Mouse (Mus musculus) forebrain, embryonic 12.5 days (tissue): Measurements from ENCODE around the gene Gm20695. TPM values are rescaled to one million over a fixed set of nuclear protein-coding genes. Genes with fewer than 3 reads are reported as not detected.

ENCODE experiments used
- ATAC-seq: fragments of 200-750 bp; cut with Nextera tagmentation; 2 replicates; pipeline ENCODE4 v1.8.0; 2017; ENCODE audit warnings: moderate TSS enrichment; ENCODE audit not compliant: low FRiP score
- H3K27ac ChIP-seq: fragments of 300-500 bp; sonication (generic); 2 replicates; pipeline ENCODE4 v1.5.1; 2016; ENCODE audit warnings: mild to moderate bottlenecking
- H3K27me3 ChIP-seq: fragments of 300-500 bp; sonication (generic); 2 replicates; pipeline ENCODE4 v1.6.1; 2016; ENCODE audit warnings: mild to moderate bottlenecking
- H3K36me3 ChIP-seq: fragments of 300-500 bp; sonication (generic); replicated peaks from 2 replicates; pipeline ENCODE4 v1.6.1; 2016; ENCODE audit warnings: mild to moderate bottlenecking
- H3K4me1 ChIP-seq: fragments of 300-500 bp; sonication (generic); 2 replicates; pipeline ENCODE4 v1.6.1; 2016
- H3K4me2 ChIP-seq: fragments of 300-500 bp; sonication (generic); 2 replicates; pipeline ENCODE4 v1.6.1; 2016; ENCODE audit warnings: mild to moderate bottlenecking, moderate library complexity
- H3K4me3 ChIP-seq: fragments of 300-500 bp; sonication (generic); replicated peaks from 2 replicates; pipeline ENCODE4 v1.5.1; 2016; ENCODE audit warnings: mild to moderate bottlenecking
- H3K9ac ChIP-seq: fragments of 300-500 bp; sonication (generic); 2 replicates; pipeline ENCODE4 v1.6.1; 2016; ENCODE audit warnings: mild to moderate bottlenecking
- H3K9me3 ChIP-seq: fragments of 300-500 bp; sonication (generic); 2 replicates; pipeline ENCODE4 v1.6.1; 2016
- WGBS: fragments of 180-500 bp; shearing (Covaris S2); methylation state at CpG from one replicate; pipeline ENCODE4 v1.1.7; 2016; 5-methylcytosine and 5-hydroxymethylcytosine counted together
- polyA plus RNA-seq: library from polyadenylated mRNA; unstranded; fragments of >200 nt; fragmentation: Nextera tagmentation; extraction: Ambion mirVana; gene quantifications from 2 replicates; pipeline ENCODE4 v1.2.1, GENCODE M21; 2016

The Gm20695 gene
- polyA plus RNA-seq, 1 experiment from 2014 or later = 3.9 TPM

DNA sequence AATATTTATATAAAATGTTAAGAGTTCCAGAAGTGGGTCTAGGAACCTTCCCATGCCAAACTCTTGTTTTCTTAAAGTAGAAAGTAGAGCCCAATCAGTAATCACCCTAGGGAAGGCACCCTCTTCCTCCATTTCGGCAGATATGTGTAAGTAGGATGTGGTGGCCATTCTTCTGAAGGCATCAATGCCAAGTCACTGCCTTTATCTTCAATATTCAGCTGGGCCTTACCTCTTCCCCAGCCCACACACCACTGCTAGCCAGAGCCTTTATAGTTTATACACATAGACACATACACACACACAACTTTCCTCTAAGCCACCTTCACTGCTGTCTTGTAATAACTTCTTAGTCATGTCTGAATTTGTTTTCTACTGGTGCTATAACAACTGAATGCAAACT is 28.7 kb upstream of the Gm20695 start:
- WGBS = 96% methylated on average over 1 of the region's 1 CpGs
- Histone ChIP-seq H3K27me3 (no peaks in the 10 kb centered on the region), H3K4me3 (no peak overlapping the region), H3K4me2 (no peak overlapping the region), H3K36me3 (peaks cover 3% of the 10 kb centered on the region; the same call in 1 of the 2 replicates), H3K9me3 (no peaks in the 10 kb centered on the region), H3K9ac (no peak overlapping the region), H3K4me1 (no peaks in the 10 kb centered on the region), H3K27ac (no peak overlapping the region)
- ATAC-seq = no peak

DNA sequence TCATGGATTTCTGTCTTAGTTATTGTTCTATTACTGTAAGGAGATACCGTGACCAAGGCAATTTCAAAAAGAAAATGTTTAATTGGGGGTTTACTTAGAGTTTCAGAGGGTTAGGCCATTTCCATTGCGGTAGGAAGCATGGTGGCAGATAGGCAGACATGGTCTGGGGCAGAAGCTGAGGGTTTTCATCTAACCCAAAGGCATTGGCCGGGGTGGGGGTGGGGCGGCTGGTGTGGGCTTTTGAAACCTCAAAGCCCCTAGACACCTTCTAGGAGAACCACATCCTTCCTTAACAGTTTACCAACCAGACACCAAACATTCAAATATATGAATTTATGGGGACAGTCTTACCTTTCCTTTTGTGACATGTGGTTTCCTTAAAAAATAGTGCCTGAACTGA is 25.2 kb upstream of the Gm20695 start:
- no peak for ATAC-seq
- Histone ChIP-seq H3K9me3 (no peaks in the 10 kb centered on the region), H3K4me1 (no peaks in the 10 kb centered on the region), H3K36me3 (peaks cover 19% of the 10 kb centered on the region), H3K4me2 (no peak overlapping the region), H3K9ac (no peak overlapping the region), H3K4me3 (no peak overlapping the region), H3K27me3 (no peaks in the 10 kb centered on the region), H3K27ac (no peak overlapping the region)
- WGBS = 93% methylated on average over 4 of the region's 4 CpGs

DNA sequence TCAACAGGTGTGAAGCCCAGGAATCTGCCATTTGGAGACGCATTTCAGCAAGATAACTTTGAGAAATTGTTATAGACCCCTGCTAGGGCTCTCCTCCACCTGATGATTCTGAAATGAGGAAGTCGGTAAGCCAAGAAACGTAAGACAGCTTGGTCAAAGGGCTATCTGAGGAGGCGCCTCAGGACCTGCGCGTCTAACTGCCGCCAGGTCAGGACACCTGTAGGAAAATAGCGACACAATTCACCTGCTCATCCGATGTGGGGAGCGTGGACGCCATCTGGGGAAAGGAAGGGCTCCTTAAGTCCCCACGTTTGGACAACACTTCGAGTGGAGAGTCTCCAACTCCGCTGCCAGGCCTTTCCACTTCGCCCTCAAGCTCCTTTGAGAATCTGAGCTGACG is 12.6 kb upstream of the Gm20695 start:
- Histone ChIP-seq H3K9ac (peak overlapping the region; percentile 68), H3K4me2 (peak overlapping the region; percentile 82), H3K4me1 (peaks cover 19% of the 10 kb centered on the region), H3K36me3 (peaks cover 10% of the 10 kb centered on the region), H3K27ac (peak overlapping the region; percentile 46; the same call in 1 of the 2 replicates), H3K27me3 (no peaks in the 10 kb centered on the region), H3K9me3 (no peaks in the 10 kb centered on the region), H3K4me3 (peak overlapping the region; percentile 57)
- no peak; the same call in 1 of the 2 replicates for ATAC-seq
- 2% methylated on average over 16 of the region's 16 CpGs for WGBS

GRCm38 (mm10) chr16:3872216-3873047 is 12.0 kb upstream of the Gm20695 start, which contains the start of gene Naa60:
TSS of gene Naa60 (plus strand) at chr16:3872375.
- no peaks in the 10 kb centered on the region for H3K27me3 ChIP-seq
- peak within 1 kb of the TSS; percentile 57 for H3K4me3 ChIP-seq
- WGBS = 4% methylated on average over 47 of the region's 47 CpGs
- H3K4me2 ChIP-seq = peak within 1 kb of the TSS; percentile 82
- H3K27ac ChIP-seq = peak within 1 kb of the TSS; percentile 46; the same call in 1 of the 2 replicates
- peak; percentile 98 for ATAC-seq
- peaks cover 19% of the 10 kb centered on the region for H3K4me1 ChIP-seq
- H3K36me3 ChIP-seq = peaks cover 7% of the 10 kb centered on the region
- H3K9me3 ChIP-seq = no peaks in the 10 kb centered on the region
- peak within 1 kb of the TSS; percentile 68 for H3K9ac ChIP-seq

- Histone ChIP-seq H3K9ac (no peak overlapping the region), H3K4me2 (no peak overlapping the region), H3K27ac (no peak overlapping the region), H3K27me3 (no peaks in the 10 kb centered on the region), H3K9me3 (no peaks in the 10 kb centered on the region), H3K4me1 (peaks cover 14% of the 10 kb centered on the region), H3K4me3 (no peak overlapping the region), H3K36me3 (0 out of 2 replicates have a peak, but pooled peaks cover 6% of the 10 kb centered on the region)
- ATAC-seq = no peak
- WGBS = 88% methylated on average over 4 of the region's 4 CpGs
Measured at GRCm38 (mm10) chr16:3876346-3876745, 8.1 kb upstream of the Gm20695 start.

DNA sequence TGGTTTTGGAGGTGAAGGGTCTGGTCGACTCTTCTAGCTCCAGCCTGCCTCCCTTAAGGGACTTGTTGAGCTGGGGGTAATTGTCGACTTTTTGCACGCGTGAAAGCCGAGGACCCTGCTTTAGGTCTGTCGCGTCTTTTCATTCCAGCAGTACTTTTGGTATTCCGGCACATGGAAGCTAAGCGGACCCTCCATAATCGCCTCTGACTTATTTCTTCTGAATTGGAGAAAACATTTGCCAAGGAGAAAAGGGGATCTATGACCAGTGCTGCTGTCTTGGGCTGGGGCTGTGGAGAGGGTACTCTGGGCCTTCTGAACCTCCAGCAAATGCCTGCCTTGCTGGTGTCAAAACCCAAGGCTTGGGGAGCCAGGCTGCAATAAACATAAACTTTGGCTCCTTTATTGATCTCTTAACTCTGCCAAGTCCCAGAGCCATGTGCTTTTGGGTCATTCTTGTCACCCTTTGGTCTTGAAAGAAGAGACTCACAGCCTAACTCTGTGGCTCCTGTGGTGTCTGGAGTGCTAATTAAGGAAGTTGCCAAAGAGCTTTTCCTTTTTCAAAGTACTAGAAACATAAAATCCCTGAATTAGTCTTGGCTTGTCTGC is 720 bp downstream of the Gm20695 start:
- ATAC-seq = peak; percentile 37
- peak overlapping the region; percentile 90 for H3K9ac ChIP-seq
- H3K4me2 ChIP-seq = peak overlapping the region; percentile 75
- peak overlapping the region; percentile 92 for H3K27ac ChIP-seq
- H3K4me1 ChIP-seq = peaks cover 15% of the 10 kb centered on the region
- H3K4me3 ChIP-seq = peak overlapping the region; percentile 89
- WGBS = 6% methylated on average over 10 of the region's 10 CpGs
- no peaks in the 10 kb centered on the region for H3K9me3 ChIP-seq
- no peaks in the 10 kb centered on the region for H3K27me3 ChIP-seq
- H3K36me3 ChIP-seq = 0 out of 2 replicates have a peak, but pooled peaks cover 2% of the 10 kb centered on the region

- H3K27ac ChIP-seq = no peak overlapping the region
- no peak overlapping the region for H3K4me2 ChIP-seq
- H3K9me3 ChIP-seq = no peaks in the 10 kb centered on the region
- H3K27me3 ChIP-seq = no peaks in the 10 kb centered on the region
- H3K36me3 ChIP-seq = peaks cover 8% of the 10 kb centered on the region
- no peak for ATAC-seq
- no peak overlapping the region for H3K9ac ChIP-seq
- H3K4me3 ChIP-seq = no peak overlapping the region
- WGBS = 92% methylated on average over 14 of the region's 14 CpGs
- H3K4me1 ChIP-seq = no peaks in the 10 kb centered on the region
Measured at GRCm38 (mm10) chr16:3891621-3892295, 7.3 kb downstream of the Gm20695 start.

GRCm38 (mm10) chr16:3893739-3894138 is 9.3 kb downstream of the Gm20695 start:
- WGBS = 88% methylated on average over 3 of the region's 3 CpGs
- ATAC-seq = no peak
- no peak overlapping the region for H3K9ac ChIP-seq

GRCm38 (mm10) chr16:3895173-3895792 is 10.8 kb downstream of the Gm20695 start:
- no peaks in the 10 kb centered on the region for H3K4me1 ChIP-seq
- H3K27ac ChIP-seq = no peak overlapping the region; the same call in 1 of the 2 replicates
- H3K4me2 ChIP-seq = no peak overlapping the region
- H3K36me3 ChIP-seq = peaks cover 43% of the 10 kb centered on the region
- no peak overlapping the region for H3K9ac ChIP-seq
- H3K4me3 ChIP-seq = no peak overlapping the region
- H3K9me3 ChIP-seq = no peaks in the 10 kb centered on the region
- no peak for ATAC-seq
- 78% methylated on average over 9 of the region's 9 CpGs for WGBS
- H3K27me3 ChIP-seq = no peaks in the 10 kb centered on the region

More at GRCm38 (mm10) chr16:3893739-3894138, 9.3 kb downstream of the Gm20695 start:
- Histone ChIP-seq H3K4me1 (no peaks in the 10 kb centered on the region), H3K27me3 (no peaks in the 10 kb centered on the region), H3K4me2 (no peak overlapping the region), H3K27ac (no peak overlapping the region), H3K4me3 (no peak overlapping the region), H3K9me3 (no peaks in the 10 kb centered on the region), H3K36me3 (peaks cover 28% of the 10 kb centered on the region)

DNA sequence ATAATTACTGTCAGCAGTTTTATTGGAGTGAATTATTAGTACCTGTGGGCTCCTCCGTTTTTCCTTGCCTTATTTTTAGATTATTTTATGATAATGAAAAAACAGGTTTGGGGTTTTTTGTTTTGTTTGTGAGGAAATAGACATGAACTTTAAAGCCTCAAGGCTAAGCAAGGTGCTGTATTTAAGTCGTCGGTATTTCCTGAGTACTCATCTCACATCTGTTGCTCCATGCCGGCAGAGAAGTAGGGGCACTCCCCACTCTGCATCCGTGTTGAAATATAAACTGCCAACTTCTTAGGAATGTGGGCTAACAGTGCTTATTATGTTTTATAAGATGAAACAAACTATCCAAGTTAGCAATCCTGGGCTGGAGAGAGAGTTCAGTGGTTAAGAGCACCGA is 11.6 kb downstream of the Gm20695 start:
- ATAC-seq = no peak

DNA sequence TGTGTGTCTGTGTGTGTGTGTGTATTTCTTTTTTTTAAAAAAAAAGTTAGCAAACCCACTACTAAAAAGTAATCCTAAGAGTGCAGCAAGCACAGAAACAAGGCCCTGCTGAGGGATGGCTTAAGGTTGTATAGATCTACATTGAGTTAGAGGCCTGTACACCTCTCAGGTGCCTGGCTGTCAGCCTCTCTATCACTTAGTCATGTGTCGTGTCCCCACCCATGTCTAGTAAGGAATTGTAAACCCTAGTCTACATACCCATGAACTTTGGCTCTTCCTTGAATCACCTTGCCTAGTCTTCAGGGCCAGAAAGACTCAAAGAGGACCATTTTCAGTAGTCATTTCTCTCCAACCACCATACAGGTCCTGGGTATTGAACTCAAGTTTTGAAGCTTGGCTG is 12.1 kb downstream of the Gm20695 start:
- Histone ChIP-seq H3K4me2 (no peak overlapping the region), H3K27ac (no peak overlapping the region), H3K27me3 (no peaks in the 10 kb centered on the region), H3K9ac (no peak overlapping the region), H3K4me1 (no peaks in the 10 kb centered on the region), H3K9me3 (no peaks in the 10 kb centered on the region), H3K4me3 (no peak overlapping the region), H3K36me3 (peaks cover 56% of the 10 kb centered on the region)
- WGBS = 87% methylated on average over 1 of the region's 1 CpGs
- ATAC-seq = no peak

More for the DNA sequence above, 11.6 kb downstream of the Gm20695 start:
- Histone ChIP-seq H3K27ac (no peak overlapping the region), H3K4me2 (no peak overlapping the region), H3K9me3 (no peaks in the 10 kb centered on the region), H3K36me3 (peaks cover 51% of the 10 kb centered on the region), H3K27me3 (no peaks in the 10 kb centered on the region), H3K4me1 (no peaks in the 10 kb centered on the region), H3K4me3 (no peak overlapping the region), H3K9ac (no peak overlapping the region)
- 89% methylated on average over 6 of the region's 6 CpGs for WGBS

DNA sequence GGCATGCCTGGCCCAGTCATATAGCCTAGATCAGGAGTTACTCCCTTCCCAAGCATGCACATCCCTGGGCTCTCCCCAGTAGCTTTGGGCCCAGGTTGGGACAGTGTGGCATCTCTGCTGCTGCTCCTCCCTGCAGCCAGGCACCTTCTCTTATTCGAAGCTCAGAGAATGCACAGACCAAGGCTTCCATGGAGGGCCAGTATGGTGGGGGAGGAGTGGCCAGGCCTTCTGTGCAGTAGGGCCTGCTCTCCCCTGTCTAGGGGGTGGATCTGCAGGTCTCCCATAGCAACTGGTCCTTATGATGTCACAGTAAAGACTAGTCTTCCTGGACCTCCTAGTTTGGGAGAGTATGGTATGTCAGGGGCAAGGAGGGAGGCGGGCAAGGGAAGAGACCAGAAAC is 23.0 kb downstream of the Gm20695 start:
- peaks cover 9% of the 10 kb centered on the region for H3K4me1 ChIP-seq
- H3K27ac ChIP-seq = no peak overlapping the region
- H3K9me3 ChIP-seq = no peaks in the 10 kb centered on the region
- no peak for ATAC-seq
- H3K36me3 ChIP-seq = peaks cover 38% of the 10 kb centered on the region
- H3K4me2 ChIP-seq = no peak overlapping the region
- no peak overlapping the region for H3K4me3 ChIP-seq
- no peak overlapping the region for H3K9ac ChIP-seq
- WGBS = 78% methylated on average over 2 of the region's 2 CpGs
- no peaks in the 10 kb centered on the region for H3K27me3 ChIP-seq
